Mouse (Mus musculus): ENCODE data around the gene Paf1. TPM values are rescaled to one million over a fixed set of nuclear protein-coding genes. Genes with fewer than 3 reads are reported as not detected.

Paf1 gene
- total RNA-seq, 2 experiments from 2014 or later: 27.0 to 27.6 TPM

DNA sequence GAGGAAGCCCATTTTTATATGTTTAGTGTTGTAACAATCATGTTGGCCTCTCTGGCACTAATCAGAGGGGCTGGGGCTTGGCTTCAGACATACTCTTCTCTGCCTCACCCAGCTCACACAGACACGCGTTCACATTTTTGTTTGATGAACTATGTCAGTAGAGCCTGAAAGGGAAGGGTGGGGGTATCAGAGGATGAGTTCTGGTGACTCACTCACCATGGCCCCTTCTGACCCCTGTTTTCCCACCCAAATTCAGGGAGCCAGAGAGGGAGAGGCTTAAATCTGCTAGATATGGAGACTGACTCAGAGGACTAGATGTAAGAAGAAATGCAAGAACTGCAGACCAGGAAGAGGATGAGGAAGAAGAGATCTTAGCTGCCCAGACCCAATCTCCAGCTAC is 26.7 kb downstream of the Paf1 start:
- intact Hi-C loops (cut with DNase I): no loop called here
- no peak for DNase-seq

DNA sequence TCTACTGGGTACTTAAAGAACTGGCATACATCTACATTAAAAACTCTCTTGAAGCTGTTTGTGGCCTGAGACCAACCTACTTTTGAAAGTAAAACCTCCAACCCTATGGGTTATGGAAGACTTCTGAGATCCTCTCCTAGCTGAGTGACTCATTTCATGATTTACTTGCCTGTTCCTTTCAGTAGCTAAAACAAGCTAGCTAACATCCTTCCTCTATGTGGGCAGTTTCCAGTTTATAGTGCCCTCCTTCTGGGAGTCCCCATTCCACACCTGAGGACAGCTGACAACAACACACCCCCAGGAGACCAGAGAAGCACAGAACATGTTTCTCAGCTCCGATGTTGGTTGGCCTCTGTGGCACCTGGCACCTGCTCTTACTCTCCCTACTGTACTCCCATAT is 30.3 kb downstream of the Paf1 start:
- intact Hi-C loops (cut with DNase I): no loop called here
- DNase-seq: no peak

GRCm38 (mm10) chr7:28427738-28428137 is 35.0 kb downstream of the Paf1 start:
- intact Hi-C loops (cut with DNase I): no loop called here
- no peak for DNase-seq

- no peak for DNase-seq
- intact Hi-C loops (cut with DNase I): no loop called here
Observed at GRCm38 (mm10) chr7:28430512-28430911, 37.8 kb downstream of the Paf1 start.

DNA sequence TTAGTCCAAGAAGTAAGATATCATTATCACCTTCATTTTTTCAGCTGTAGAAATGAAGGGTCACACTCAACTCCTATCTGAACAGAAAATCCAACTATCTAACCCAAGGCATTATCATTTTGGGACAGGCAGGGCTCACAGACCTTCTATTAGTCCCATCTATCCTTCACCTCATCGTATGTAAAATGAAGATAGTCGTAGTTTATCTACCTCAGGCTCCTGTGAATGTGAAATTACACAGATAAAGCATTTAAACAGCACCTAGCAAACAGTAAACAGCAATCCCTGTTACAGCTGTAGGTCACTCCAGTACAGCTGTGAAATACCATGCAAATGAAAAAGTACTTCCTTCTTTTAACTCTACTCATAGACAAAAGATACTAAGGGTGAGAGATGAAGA is 39.5 kb downstream of the Paf1 start:
- intact Hi-C loops (cut with DNase I): no loop called here
- DNase-seq: no peak

DNA sequence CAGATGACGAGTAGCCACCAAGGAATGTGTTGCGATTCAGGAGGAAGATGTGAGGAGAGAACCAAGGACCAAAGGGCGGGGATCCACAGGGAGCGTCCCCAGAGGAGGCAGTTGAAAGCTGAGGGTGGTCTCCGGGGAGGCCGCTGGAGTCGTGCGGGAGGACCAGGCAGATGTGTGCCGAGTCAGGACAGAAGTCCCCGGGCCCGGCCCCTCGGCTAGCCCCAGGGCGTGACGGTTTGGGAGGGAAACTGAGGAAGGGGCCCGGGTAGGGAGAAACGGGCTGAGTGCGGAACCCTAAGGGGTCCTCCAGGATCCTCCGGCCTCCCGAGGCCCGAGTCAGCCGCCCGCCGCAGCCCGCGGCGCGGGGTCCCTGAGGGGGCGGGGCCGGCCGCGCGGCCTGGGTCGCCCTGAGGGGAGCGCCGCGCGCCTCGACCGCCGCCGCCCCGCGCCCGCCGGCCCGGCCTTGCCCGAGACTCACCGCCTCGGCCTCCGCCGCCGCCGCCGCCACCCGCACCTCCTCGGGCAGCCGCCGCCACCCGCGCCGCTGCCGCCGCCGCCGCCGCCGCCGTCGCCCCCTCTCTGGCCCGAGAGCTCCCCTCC is 43.0 kb downstream of the Paf1 start:
- intact Hi-C loops (cut with DNase I): no loop called here
- peak in 1 of 2 experiments; percentile 19 for DNase-seq

DNA sequence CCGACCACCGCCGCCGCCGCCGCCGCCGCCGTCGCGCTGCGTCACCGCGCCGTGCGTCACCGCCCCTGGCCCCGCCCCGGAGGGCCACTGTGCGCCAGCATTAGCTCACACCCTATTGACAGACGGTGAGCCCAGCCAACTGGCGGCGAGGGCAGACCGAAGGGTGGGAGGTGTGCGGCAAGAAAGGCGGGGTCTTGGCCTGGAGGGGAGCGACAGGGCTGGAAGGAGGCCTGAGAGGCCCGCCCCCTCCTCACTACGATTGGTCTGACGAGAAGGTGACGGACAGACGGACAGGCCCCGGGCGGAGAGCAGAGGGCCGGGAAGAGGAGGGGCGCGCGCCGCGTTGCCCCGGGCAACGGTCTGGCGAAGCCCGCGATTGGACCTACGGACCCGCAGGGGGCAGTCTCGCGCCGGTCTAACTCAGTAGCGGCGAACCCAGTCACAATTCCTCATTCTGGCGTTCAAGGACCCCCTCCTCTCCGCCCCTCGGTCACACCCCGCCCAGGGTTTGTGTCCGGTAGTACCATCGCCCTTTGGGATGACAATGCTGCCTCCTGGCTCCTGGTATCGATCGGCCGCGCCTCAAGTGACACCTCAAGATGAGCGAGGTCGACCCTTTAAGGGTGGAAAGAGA is 43.6 kb downstream of the Paf1 start:
- intact Hi-C loops (cut with DNase I): no loop called here
- peak; percentile 99 to 100 for DNase-seq

- intact Hi-C loops (cut with DNase I): no loop called here
- peak; percentile 66 to 75 for DNase-seq
Observed at GRCm38 (mm10) chr7:28436932-28437570, 44.3 kb downstream of the Paf1 start, which contains the start of gene Gmfg. Gmfg (plus strand) TSS chr7:28437447.

DNA sequence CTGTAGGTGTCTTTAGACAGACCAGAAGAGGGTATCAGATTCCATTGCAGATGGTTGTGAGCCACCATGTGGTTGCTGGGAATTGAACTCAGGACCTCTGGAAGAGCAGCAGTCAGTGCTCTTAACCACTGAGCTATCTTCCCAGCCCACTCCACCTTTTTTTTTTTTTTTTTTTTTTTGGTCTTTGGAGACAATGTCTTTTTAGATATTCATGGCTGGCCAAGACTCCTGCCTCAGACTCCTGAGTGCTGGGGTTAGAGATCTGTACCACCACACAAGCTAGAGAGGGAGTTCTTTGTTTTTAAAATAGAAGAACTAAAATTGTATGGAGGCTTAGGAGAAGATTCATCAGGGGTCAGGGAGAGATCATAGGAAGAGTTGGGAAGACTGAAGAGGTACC is 45.2 kb downstream of the Paf1 start:
- DNase-seq: no peak
- intact Hi-C loops (cut with DNase I): no loop called here

- intact Hi-C loops (cut with DNase I): no loop called here
- DNase-seq: no peak
Observed at GRCm38 (mm10) chr7:28438771-28439170, 46.0 kb downstream of the Paf1 start.

DNA sequence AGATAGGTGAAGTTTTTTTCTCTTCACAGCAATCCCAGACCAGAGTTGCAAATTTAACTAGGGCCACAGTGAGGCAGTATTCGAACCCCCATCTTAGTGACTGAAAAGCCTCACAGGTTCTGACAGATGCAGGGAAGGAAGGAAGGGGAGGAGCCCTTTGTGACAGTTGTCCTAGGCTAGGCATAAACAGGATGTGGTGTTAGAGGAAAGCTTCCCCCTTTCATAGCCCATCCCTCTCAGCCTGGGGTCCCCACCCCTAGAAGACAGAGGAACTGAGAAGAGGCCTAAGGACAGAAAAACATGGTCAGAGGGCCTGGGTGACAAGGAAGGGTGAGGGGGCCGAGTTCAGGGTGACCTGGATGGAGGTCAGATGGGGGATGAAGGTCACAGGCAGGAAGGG is 48.0 kb downstream of the Paf1 start:
- intact Hi-C loops (cut with DNase I): loop anchor here (5.0 kb wide), 1 partner anchor 282 kb away; no protein-coding TSS in a partner anchor
- no peak for DNase-seq

DNA sequence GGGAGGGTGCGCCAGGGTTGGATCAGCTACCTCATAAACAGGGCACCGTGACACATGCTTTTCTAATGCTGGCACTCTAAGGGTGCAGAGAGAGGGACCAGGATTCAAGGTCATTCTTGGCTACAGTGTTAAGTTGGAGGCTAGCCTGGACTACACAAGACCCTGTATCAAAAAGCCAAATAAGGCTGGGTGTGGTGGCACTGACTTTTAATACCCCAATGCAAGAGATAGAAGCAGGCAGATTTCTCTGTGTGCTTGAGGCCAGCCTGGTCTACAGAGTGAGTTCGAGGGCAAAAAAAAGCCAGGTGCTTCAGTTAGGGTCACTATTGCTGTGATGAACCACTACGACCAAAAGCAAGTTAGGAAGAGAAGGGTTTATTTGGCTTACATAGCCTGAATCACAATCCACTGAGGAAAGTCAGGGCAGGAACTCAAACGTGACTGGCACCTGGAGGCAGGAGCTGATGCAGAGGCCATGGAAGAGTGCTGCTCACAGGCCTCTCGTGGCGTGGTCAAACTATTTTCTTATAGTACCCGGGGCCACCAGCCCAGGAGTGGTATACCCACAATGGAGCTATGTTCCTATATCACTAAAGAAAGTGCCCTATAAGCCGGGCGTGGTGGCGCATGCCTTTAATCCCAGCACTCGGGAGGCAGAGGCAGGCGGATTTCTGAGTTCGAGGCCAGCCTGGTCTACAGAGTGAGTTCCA is 49.2 kb downstream of the Paf1 start:
- intact Hi-C loops (cut with DNase I): loop anchor here (5.0 kb wide), 1 partner anchor 280 kb away; no protein-coding TSS in a partner anchor
- DNase-seq: no peak

DNA sequence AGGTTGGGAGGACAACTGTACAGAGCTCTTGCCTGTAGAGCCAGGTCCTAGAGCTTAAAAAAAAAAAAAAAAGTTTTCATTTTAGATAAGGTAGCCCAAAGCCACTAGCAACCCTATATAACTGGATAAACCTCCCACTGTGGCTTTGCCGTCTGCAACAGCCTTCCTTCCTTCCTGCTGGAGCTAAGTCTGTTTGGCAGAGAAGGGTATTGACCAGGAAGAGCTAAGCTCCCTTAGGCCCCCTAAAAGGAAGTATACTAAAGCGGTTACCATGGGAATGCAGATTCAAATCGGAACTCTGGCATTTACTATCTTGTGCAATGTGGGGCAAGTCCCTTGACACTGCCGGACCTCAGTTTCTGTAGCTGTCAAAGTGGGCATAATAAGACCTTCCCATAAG is 49.9 kb downstream of the Paf1 start:
- DNase-seq: no peak
- intact Hi-C loops (cut with DNase I): loop anchor here (5.0 kb wide), 1 partner anchor 280 kb away; no protein-coding TSS in a partner anchor

- intact Hi-C loops (cut with DNase I): loop anchor here (5.0 kb wide), 1 partner anchor 278 kb away; no protein-coding TSS in a partner anchor
- DNase-seq: no peak
Observed at GRCm38 (mm10) chr7:28444344-28444974, 51.7 kb downstream of the Paf1 start.

DNA sequence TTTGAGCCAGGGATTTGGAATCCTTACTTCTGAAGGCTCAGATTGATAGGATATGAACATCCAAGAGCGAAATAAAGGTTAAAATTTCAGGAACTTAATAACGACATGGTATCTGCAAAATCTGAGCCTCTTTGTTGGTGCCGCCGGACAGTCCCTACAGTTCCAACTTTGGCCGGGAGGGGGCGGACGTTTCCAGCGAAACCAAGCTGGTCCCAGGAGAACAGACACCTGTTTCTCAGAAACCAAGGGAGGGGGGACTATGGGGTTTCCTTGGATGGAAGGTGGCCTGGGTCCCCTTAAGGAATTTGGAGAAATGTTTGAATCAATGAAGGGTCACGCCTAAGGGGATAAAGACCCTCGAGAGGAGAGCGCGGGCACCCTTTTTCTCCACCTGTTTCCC is 53.7 kb downstream of the Paf1 start:
- peak; percentile 69 to 73 for DNase-seq
- intact Hi-C loops (cut with DNase I): loop anchor here (2.0 kb wide), 1 partner anchor 82 kb away; no protein-coding TSS in a partner anchor

DNA sequence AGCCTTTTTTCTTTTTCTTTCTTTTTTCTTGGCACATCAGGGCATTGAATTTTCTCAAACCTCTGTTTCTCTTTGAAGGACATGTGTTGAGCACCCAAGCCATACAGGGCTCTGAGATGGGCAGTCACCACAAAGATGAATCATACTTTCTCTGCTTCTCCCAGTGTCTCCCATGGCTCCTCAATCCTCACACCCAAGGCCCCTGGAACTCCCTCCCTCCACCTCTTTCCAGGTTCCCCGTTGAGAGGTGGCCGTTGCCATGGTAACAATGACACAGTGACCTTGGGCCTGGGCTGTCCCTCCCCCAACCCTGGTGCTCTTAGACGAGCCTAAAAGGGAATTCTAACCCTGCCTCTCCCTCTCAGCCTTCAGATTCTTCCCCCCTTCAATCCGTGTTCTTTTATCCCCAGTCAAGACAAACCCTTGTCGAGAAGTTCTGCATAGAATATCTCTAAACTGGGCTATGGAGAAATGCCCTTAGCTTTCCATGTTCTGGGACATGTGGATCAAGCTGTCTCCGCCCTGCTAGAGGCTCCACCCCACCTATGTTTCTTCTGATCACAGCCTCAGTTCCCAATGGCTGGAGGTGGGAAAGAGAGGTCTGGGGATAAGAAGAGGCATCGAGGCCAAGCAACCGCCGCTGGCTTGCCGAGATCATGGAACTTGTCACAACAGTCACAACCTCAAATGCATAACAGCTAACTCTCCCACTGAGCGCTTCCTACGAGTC is 54.5 kb downstream of the Paf1 start:
- intact Hi-C loops (cut with DNase I): loop anchor here (1.0 to 2.0 kb wide), 2 partner anchors 82 to 153 kb away; no protein-coding TSS in a partner anchor
- no peak for DNase-seq

- intact Hi-C loops (cut with DNase I): loop anchor here (1.0 to 2.0 kb wide), 2 partner anchors 81 to 152 kb away; no protein-coding TSS in a partner anchor
- no peak for DNase-seq
Observed at GRCm38 (mm10) chr7:28447865-28448820, 55.4 kb downstream of the Paf1 start.

Measured in gastrocnemius, postnatal 36 days (tissue).